Mouse (Mus musculus) kidney, postnatal 0 days (tissue): Measurements from ENCODE around the gene Gcm2. TPM values are rescaled to one million over a fixed set of nuclear protein-coding genes. Genes with fewer than 3 reads are reported as not detected.

ENCODE experiments used
- ATAC-seq: fragments of 200-750 bp; cut with Nextera tagmentation; replicated peaks from 2 replicates; pipeline ENCODE4 v1.8.0; 2017; ENCODE audit warnings: low read depth, moderate number of reproducible peaks, moderate TSS enrichment, moderate library complexity; ENCODE audit not compliant: low FRiP score
- DNase-seq: peaks from one replicate; pipeline ENCODE4 v3.0.0-alpha.2; 2016; ENCODE audit warnings: low spot score
- H3K27ac ChIP-seq: fragments of 300-500 bp; sonication (generic); 2 replicates; pipeline ENCODE4 v1.5.1; 2014; ENCODE audit warnings: mild to moderate bottlenecking
- H3K27me3 ChIP-seq: fragments of 300-500 bp; sonication (generic); 2 replicates; pipeline ENCODE4 v1.6.1; 2014; ENCODE audit warnings: low read length, mixed read lengths; ENCODE audit not compliant: insufficient read depth
- H3K36me3 ChIP-seq: fragments of 300-500 bp; sonication (generic); 2 replicates; pipeline ENCODE4 v1.6.1; 2014; ENCODE audit warnings: low read length, mixed read lengths; ENCODE audit not compliant: insufficient read depth
- H3K4me1 ChIP-seq: fragments of 300-500 bp; sonication (generic); replicated peaks from 2 replicates; pipeline ENCODE4 v1.6.1; 2014; ENCODE audit warnings: antibody characterized with exemption, low read length, mixed read lengths; ENCODE audit not compliant: insufficient read depth
- H3K4me2 ChIP-seq: fragments of 300-500 bp; sonication (generic); 2 replicates; pipeline ENCODE4 v1.6.1; 2014; ENCODE audit warnings: mild to moderate bottlenecking, low read length, moderate library complexity, mixed read lengths
- H3K4me3 ChIP-seq: fragments of 300-500 bp; sonication (generic); replicated peaks from 2 replicates; pipeline ENCODE4 v1.5.1; 2014; ENCODE audit warnings: low read depth, low read length
- H3K9ac ChIP-seq: fragments of 300-500 bp; sonication (generic); 2 replicates; pipeline ENCODE4 v1.6.1; 2014; ENCODE audit warnings: low read depth, low read length
- H3K9me3 ChIP-seq: fragments of 300-500 bp; sonication (generic); replicated peaks from 2 replicates; pipeline ENCODE4 v1.6.1; 2016; ENCODE audit warnings: low read length, inconsistent platforms, mixed read lengths
- CTCF ChIP-seq: IDR thresholded peaks from 2 replicates; pipeline ENCODE4 v1.5.1; 2016; ENCODE audit warnings: antibody characterized with exemption, low read depth, mild to moderate bottlenecking, moderate library complexity
- WGBS: fragments of 180-500 bp; shearing (Covaris S2); extraction: QIAGEN DNeasy Blood & Tissue Kit; methylation state at CpG from one replicate; pipeline ENCODE4 v1.1.7; 2014; 5-methylcytosine and 5-hydroxymethylcytosine counted together
- polyA plus RNA-seq: library from polyadenylated mRNA; unstranded; fragments of >200 nt; fragmentation: Nextera tagmentation; extraction: Ambion mirVana; gene quantifications from 2 replicates; pipeline ENCODE4 v1.2.1, GENCODE M21; 2015

Gene Gcm2
- polyA plus RNA-seq, 1 experiment from 2014 or later, result not detected

DNA sequence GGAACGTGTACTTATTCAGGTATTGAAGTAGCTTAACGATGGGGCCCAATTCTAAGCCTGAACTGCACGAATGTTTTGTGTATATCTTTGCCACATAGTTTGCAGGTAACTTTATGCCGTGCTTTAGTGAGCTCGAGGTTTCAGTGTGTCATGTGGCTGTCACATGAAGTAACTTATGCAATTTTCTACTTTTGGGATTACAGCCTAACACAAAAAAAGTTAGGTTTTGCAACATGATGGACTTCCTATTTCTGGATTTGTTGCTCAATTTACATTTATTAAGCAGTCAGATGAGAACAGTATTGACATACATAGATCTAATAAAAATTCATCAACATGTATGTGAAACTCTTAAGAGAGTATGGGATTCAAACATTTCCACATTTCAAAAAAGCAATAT, 37.0 kb downstream of the Gcm2 start:
- H3K4me2 ChIP-seq, result no peak overlapping the region
- no peaks in the 10 kb centered on the region for H3K36me3 ChIP-seq
- no peak for DNase-seq
- H3K9ac ChIP-seq, result no peak overlapping the region
- H3K4me1 ChIP-seq, result no peaks in the 10 kb centered on the region
- H3K4me3 ChIP-seq, result no peak overlapping the region
- TF ChIP-seq CTCF, result no peak
- 0 out of 2 replicates have a peak, but pooled peaks cover under 1% of the 10 kb centered on the region for H3K27me3 ChIP-seq
- ATAC-seq, result no peak
- H3K27ac ChIP-seq, result no peak overlapping the region
- no peaks in the 10 kb centered on the region for H3K9me3 ChIP-seq
- whole genome bisulfite sequencing, result 80% methylated on average over 5 of the region's 5 CpGs

DNA sequence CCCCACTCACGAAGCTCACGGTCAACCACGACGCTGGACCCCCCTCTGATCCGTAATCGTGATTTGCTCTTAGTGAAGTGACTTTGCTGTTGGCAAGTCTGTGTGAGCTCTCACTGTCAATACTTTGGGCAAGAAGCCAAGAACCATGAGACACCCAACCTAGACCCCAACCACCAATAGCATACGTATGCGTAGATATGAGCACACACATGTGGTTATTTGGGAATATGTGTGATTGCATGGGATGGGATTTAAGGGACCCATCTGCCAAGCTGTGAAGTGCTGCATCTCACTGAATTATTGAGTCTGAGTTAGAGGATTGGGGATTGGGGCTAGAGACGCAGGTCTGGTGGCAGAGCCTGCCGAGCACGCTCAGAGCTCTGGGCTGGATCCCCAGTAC, 39.2 kb downstream of the Gcm2 start:
- Histone ChIP-seq H3K4me3 (no peak overlapping the region), H3K9ac (no peak overlapping the region), H3K27me3 (no peaks in the 10 kb centered on the region), H3K9me3 (no peaks in the 10 kb centered on the region), H3K36me3 (no peaks in the 10 kb centered on the region), H3K4me2 (no peak overlapping the region), H3K4me1 (no peaks in the 10 kb centered on the region), H3K27ac (no peak overlapping the region)
- 88% methylated on average over 11 of the region's 11 CpGs for WGBS
- TF ChIP-seq CTCF, result no peak
- DNase-seq (no peak), ATAC-seq (no peak)

DNA sequence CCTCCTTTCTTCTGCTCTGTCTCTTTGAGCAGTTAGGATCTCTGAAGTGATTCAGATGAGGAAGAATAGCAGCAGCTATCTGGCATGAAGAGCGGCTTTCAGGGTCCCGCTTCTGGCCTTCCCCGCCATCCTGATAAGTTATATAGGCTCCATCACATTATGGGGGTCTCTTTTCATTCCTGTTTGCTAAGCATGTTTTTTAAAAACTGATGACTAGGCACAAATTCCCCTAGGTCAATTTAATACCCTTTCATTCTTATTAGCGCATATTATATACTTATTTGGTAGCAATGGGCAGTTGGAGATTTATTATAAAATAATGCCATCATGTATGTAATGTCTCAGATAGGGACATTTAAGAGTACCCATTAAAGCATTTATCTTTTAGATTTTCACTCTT, 43.2 kb downstream of the Gcm2 start:
- DNase-seq (no peak), ATAC-seq (no peak)
- WGBS, result 95% methylated on average over 4 of the region's 4 CpGs
- Histone ChIP-seq H3K9ac (no peak overlapping the region), H3K4me2 (no peak overlapping the region), H3K4me3 (no peak overlapping the region), H3K9me3 (no peaks in the 10 kb centered on the region), H3K27ac (no peak overlapping the region), H3K4me1 (no peaks in the 10 kb centered on the region), H3K36me3 (no peaks in the 10 kb centered on the region), H3K27me3 (no peaks in the 10 kb centered on the region)
- TF ChIP-seq CTCF, result no peak

DNA sequence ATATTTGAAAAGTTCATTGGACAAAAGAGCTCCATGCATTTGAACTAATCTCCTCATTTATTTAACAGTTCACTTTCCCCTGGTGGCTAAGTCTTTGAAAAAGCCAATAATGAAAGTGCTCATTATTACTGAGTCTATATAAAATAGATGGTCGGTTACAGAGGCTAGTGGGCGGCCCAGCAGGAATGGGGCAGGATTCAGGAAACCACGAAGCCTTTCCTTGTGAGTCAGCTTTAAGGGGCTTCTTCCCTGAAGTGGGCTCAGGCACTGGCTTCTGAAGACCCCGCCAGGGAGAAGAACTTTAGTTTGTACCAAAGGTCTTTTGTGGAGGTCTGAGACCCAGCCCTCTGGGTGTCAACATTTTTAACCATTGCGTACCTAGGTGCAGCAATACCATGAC, 58.9 kb downstream of the Gcm2 start:
- no peaks in the 10 kb centered on the region for H3K36me3 ChIP-seq
- no peak for DNase-seq
- WGBS, result 77% methylated on average over 5 of the region's 5 CpGs
- ATAC-seq, result no peak
- H3K27ac ChIP-seq, result no peak overlapping the region
- H3K4me3 ChIP-seq, result no peak overlapping the region
- no peak overlapping the region for H3K4me2 ChIP-seq
- H3K4me1 ChIP-seq, result no peaks in the 10 kb centered on the region
- H3K9me3 ChIP-seq, result no peaks in the 10 kb centered on the region
- no peaks in the 10 kb centered on the region for H3K27me3 ChIP-seq
- TF ChIP-seq CTCF, result no peak
- no peak overlapping the region for H3K9ac ChIP-seq

Other genes starting within 250 kb of the Gcm2 start
- 67.6 and 73.7 TPM in 2 replicates for gene Pak1ip1, start 110.0 kb downstream of the Gcm2 start, polyA plus RNA-seq
- 257 and 258 TPM in 2 replicates for gene Tmem14c, start 94.7 kb downstream of the Gcm2 start, polyA plus RNA-seq
- gene Mak, start 31.3 kb downstream of the Gcm2 start, polyA plus RNA-seq, result 0.37 and 0.66 TPM in 2 replicates
- gene Sycp2l, start 3.3 kb upstream of the Gcm2 start, polyA plus RNA-seq, result not detected in 2 replicates
- gene Elovl2, start 109.4 kb upstream of the Gcm2 start, polyA plus RNA-seq, result 19.4 and 23.6 TPM in 2 replicates
- 9.4 and 10.3 TPM in 2 replicates for gene Smim13, start 138.8 kb upstream of the Gcm2 start, polyA plus RNA-seq
- not detected in 2 replicates for gene Gm17364, start 162.9 kb upstream of the Gcm2 start, polyA plus RNA-seq